26 mouse cellular contexts compared by ENCODE assay signal in genomic region chr1:91272260-91272659, GRCm38 (mm10). TPM values are rescaled to one million over a fixed set of nuclear protein-coding genes. Genes with fewer than 3 reads are reported as not detected.
DNase-seq lines count a peak whose midpoint lies in the region; ATAC-seq and TF ChIP-seq lines count a peak whose summit lies in the region.
"Had no signal": no experiment of that assay in that cellular context is flagged by ENCODE, and none has a peak within 500 bp of the region (broad histone marks: within the 10 kb centered on the region; RNA-seq: fewer than 3 reads in every experiment).

No protein-coding gene starts in this region.

- H3K27me3 ChIP-seq in embryonic facial prominence, embryonic 14.5 days (replicated peaks; ENCODE audit: control insufficient read depth, insufficient read depth, low read length): no peaks in the 10 kb centered on the region
- no peaks in the 10 kb centered on the region for H3K27me3 ChIP-seq in embryonic facial prominence, embryonic 10.5 days (replicated peaks; ENCODE audit: low read depth, poor library complexity, severe bottlenecking)
- H3K27me3 ChIP-seq in limb, embryonic 13.5 days: no peaks in the 10 kb centered on the region
- no peaks in the 10 kb centered on the region for H3K27me3 ChIP-seq in liver, embryonic 16.5 days (ENCODE audit: control insufficient read depth, insufficient read depth, low read depth, low read length)
- no peaks in the 10 kb centered on the region for H3K27me3 ChIP-seq in kidney, embryonic 15.5 days
- no peaks in the 10 kb centered on the region for H3K27me3 ChIP-seq in midbrain, postnatal 0 days (ENCODE audit: insufficient read depth, low read length)
- H3K27me3 ChIP-seq: embryonic facial prominence, embryonic 13.5 days; hindbrain, embryonic 15.5 days; midbrain, embryonic 12.5 days; neural tube, embryonic 13.5 days had no signal

- peaks cover 21% of the 10 kb centered on the region for H3K36me3 ChIP-seq in embryonic facial prominence, embryonic 14.5 days (ENCODE audit: control insufficient read depth, insufficient read depth, low read length)
- H3K36me3 ChIP-seq in embryonic facial prominence, embryonic 10.5 days (replicated peaks): peaks cover 48% of the 10 kb centered on the region
- peaks cover 28% of the 10 kb centered on the region for H3K36me3 ChIP-seq in limb, embryonic 13.5 days
- peaks cover 11% of the 10 kb centered on the region for H3K36me3 ChIP-seq in liver, embryonic 16.5 days (ENCODE audit: control insufficient read depth, insufficient read depth)
- H3K36me3 ChIP-seq in kidney, embryonic 15.5 days: peaks cover 45% of the 10 kb centered on the region
- peaks cover 17% of the 10 kb centered on the region for H3K36me3 ChIP-seq in midbrain, postnatal 0 days (ENCODE audit: insufficient read depth, low read length)

- TF ChIP-seq CTCF in midbrain, postnatal 0 days (IDR thresholded peaks at IDR 0.05): no peak

- WGBS in embryonic facial prominence, embryonic 14.5 days: 95% methylated on average over 2 of the region's 2 CpGs
- WGBS in embryonic facial prominence, embryonic 10.5 days: 86% methylated on average over 2 of the region's 2 CpGs
- WGBS in limb, embryonic 13.5 days: 74% methylated on average over 2 of the region's 2 CpGs
- 93% methylated on average over 2 of the region's 2 CpGs for WGBS in liver, embryonic 16.5 days (ENCODE audit: insufficient replicate concordance)
- 80% methylated on average over 2 of the region's 2 CpGs for WGBS in kidney, embryonic 15.5 days
- 82% methylated on average over 2 of the region's 2 CpGs for WGBS in midbrain, postnatal 0 days

- no peaks in the 10 kb centered on the region for H3K4me1 ChIP-seq in embryonic facial prominence, embryonic 14.5 days (ENCODE audit: control insufficient read depth, insufficient read depth, low read length)
- H3K4me1 ChIP-seq in embryonic facial prominence, embryonic 10.5 days: no peaks in the 10 kb centered on the region
- H3K4me1 ChIP-seq in limb, embryonic 13.5 days: no peaks in the 10 kb centered on the region
- no peaks in the 10 kb centered on the region; the same call in 1 of the 2 replicates for H3K4me1 ChIP-seq in liver, embryonic 16.5 days (ENCODE audit: control insufficient read depth, low read depth, low read length)
- no peaks in the 10 kb centered on the region for H3K4me1 ChIP-seq in kidney, embryonic 15.5 days
- H3K4me1 ChIP-seq in midbrain, postnatal 0 days (ENCODE audit: insufficient read depth, low read length): no peaks in the 10 kb centered on the region
- H3K4me1 ChIP-seq: embryonic facial prominence, embryonic 13.5 days; heart, embryonic 10.5 days; hindbrain, embryonic 15.5 days; midbrain, embryonic 12.5 days; neural tube, embryonic 13.5 days had no signal

- no peak overlapping the region for H3K4me3 ChIP-seq in embryonic facial prominence, embryonic 14.5 days (ENCODE audit: low read depth, low read length)
- H3K4me3 ChIP-seq in embryonic facial prominence, embryonic 10.5 days: no peak overlapping the region
- H3K4me3 ChIP-seq in limb, embryonic 13.5 days: no peak overlapping the region
- H3K4me3 ChIP-seq in liver, embryonic 16.5 days (ENCODE audit: low read depth, low read length): no peak overlapping the region
- no peak overlapping the region for H3K4me3 ChIP-seq in kidney, embryonic 15.5 days (replicated peaks)
- H3K4me3 ChIP-seq in midbrain, postnatal 0 days (ENCODE audit: low read depth, low read length): no peak overlapping the region
- H3K4me3 ChIP-seq: embryonic facial prominence, embryonic 13.5 days; heart, embryonic 10.5 days; hindbrain, embryonic 15.5 days; midbrain, embryonic 12.5 days; neural tube, embryonic 13.5 days had no signal

- H3K4me2 ChIP-seq in embryonic facial prominence, embryonic 14.5 days (ENCODE audit: low read depth, low read length): no peak overlapping the region
- H3K4me2 ChIP-seq in limb, embryonic 13.5 days (replicated peaks): no peak overlapping the region
- H3K4me2 ChIP-seq in liver, embryonic 16.5 days (ENCODE audit: low read depth, low read length): no peak overlapping the region
- no peak overlapping the region for H3K4me2 ChIP-seq in kidney, embryonic 15.5 days
- H3K4me2 ChIP-seq in midbrain, postnatal 0 days (ENCODE audit: low read depth, low read length, poor library complexity, severe bottlenecking): no peak overlapping the region
- H3K4me2 ChIP-seq: embryonic facial prominence, embryonic 13.5 days; hindbrain, embryonic 15.5 days; midbrain, embryonic 12.5 days; neural tube, embryonic 13.5 days had no signal

- intact Hi-C loops in left cerebral cortex, postnatal 14 days (cut with DNase I): no loop called here

- H3K9ac ChIP-seq in embryonic facial prominence, embryonic 14.5 days (ENCODE audit: low read depth, low read length): no peak overlapping the region
- H3K9ac ChIP-seq in limb, embryonic 13.5 days: no peak overlapping the region
- no peak overlapping the region for H3K9ac ChIP-seq in liver, embryonic 16.5 days (ENCODE audit: low read depth, low read length)
- no peak overlapping the region for H3K9ac ChIP-seq in kidney, embryonic 15.5 days
- no peak overlapping the region for H3K9ac ChIP-seq in midbrain, postnatal 0 days (replicated peaks; ENCODE audit: low read length, poor library complexity, severe bottlenecking)
- H3K9ac ChIP-seq: embryonic facial prominence, embryonic 13.5 days; hindbrain, embryonic 15.5 days; midbrain, embryonic 12.5 days; neural tube, embryonic 13.5 days had no signal

- peak; percentile 41; the same call in 1 of the 2 replicates for ATAC-seq in embryonic facial prominence, embryonic 14.5 days (ENCODE audit: low read depth)
- peak; percentile 19; the same call in 1 of the 2 replicates for ATAC-seq in limb, embryonic 13.5 days (ENCODE audit: low FRiP score, low read depth)
- 0 out of 2 replicates have a peak, but pooled peaks have one; percentile 32 for ATAC-seq in liver, embryonic 16.5 days (ENCODE audit: low read depth)
- ATAC-seq in kidney, embryonic 15.5 days (replicated peaks; ENCODE audit: low FRiP score): no peak
- no peak for ATAC-seq in midbrain, postnatal 0 days (ENCODE audit: low FRiP score)
- ATAC-seq: CD4-positive, CD25-positive, alpha-beta regulatory T cell, adult 4 months; forebrain, embryonic 16.5 days had no signal

- DNase-seq in embryonic facial prominence, embryonic 14.5 days (ENCODE audit: low spot score): no peak
- no peak for DNase-seq in embryonic facial prominence, embryonic 10.5 days (ENCODE audit: low spot score)
- DNase-seq in NIH3T3 (ENCODE audit: low read depth): peak; percentile 83
- no peak for DNase-seq in midbrain, postnatal 0 days (ENCODE audit: low spot score)
- no peak for DNase-seq in left cerebral cortex, postnatal 14 days (ENCODE audit: low spot score in 2 of 2)
- DNase-seq: cerebellum, adult 18-20 months; cerebellum, postnatal 14 days; gastrocnemius, postnatal 25 days; kidney, adult 2 months; kidney, postnatal 14 days; lung, adult 2 months; lung, postnatal 14 days; retina, postnatal 1 day; right cerebral cortex, postnatal 25 days; thymus, postnatal 14 days had no signal

- no peak overlapping the region; the same call in 1 of the 2 replicates for H3K27ac ChIP-seq in embryonic facial prominence, embryonic 14.5 days (replicated peaks; ENCODE audit: low read depth, low read length)
- no peak overlapping the region for H3K27ac ChIP-seq in embryonic facial prominence, embryonic 10.5 days (replicated peaks)
- no peak overlapping the region for H3K27ac ChIP-seq in limb, embryonic 13.5 days
- no peak overlapping the region for H3K27ac ChIP-seq in liver, embryonic 16.5 days (ENCODE audit: low read length)
- H3K27ac ChIP-seq in kidney, embryonic 15.5 days: no peak overlapping the region
- H3K27ac ChIP-seq in midbrain, postnatal 0 days (ENCODE audit: low read depth, low read length): no peak overlapping the region
- H3K27ac ChIP-seq: embryonic facial prominence, embryonic 13.5 days; heart, embryonic 10.5 days; hindbrain, embryonic 15.5 days; midbrain, embryonic 12.5 days; neural tube, embryonic 13.5 days had no signal

- no peaks in the 10 kb centered on the region for H3K9me3 ChIP-seq in embryonic facial prominence, embryonic 14.5 days (ENCODE audit: control insufficient read depth, low read length)
- no peaks in the 10 kb centered on the region for H3K9me3 ChIP-seq in embryonic facial prominence, embryonic 10.5 days
- no peaks in the 10 kb centered on the region for H3K9me3 ChIP-seq in limb, embryonic 13.5 days
- no peaks in the 10 kb centered on the region for H3K9me3 ChIP-seq in liver, embryonic 16.5 days (replicated peaks; ENCODE audit: control insufficient read depth, low read length)
- no peaks in the 10 kb centered on the region for H3K9me3 ChIP-seq in kidney, embryonic 15.5 days (replicated peaks)
- H3K9me3 ChIP-seq in midbrain, postnatal 0 days (ENCODE audit: low read length): no peaks in the 10 kb centered on the region
- H3K9me3 ChIP-seq: embryonic facial prominence, embryonic 13.5 days; heart, embryonic 10.5 days; hindbrain, embryonic 15.5 days; midbrain, embryonic 12.5 days; neural tube, embryonic 13.5 days had no signal

RNA-seq across cellular contexts. Expression of gene Ube2f, which starts 22.2 kb away (rescaled TPM):
- 70.2 and 78.7 TPM in 2 replicates for polyA plus RNA-seq in embryonic facial prominence, embryonic 14.5 days (2014; fragmentation: Nextera tagmentation; extraction: Ambion mirVana)
- 87.6 and 100 TPM in 2 replicates for polyA plus RNA-seq in embryonic facial prominence, embryonic 10.5 days (2016; fragmentation: Nextera tagmentation; extraction: Ambion mirVana)
- 62.7 and 68.1 TPM in 2 replicates for polyA plus RNA-seq in limb, embryonic 13.5 days (2015; fragmentation: Nextera tagmentation; extraction: Ambion mirVana)
- 66.3 and 69.0 TPM in 2 replicates for polyA plus RNA-seq in liver, embryonic 16.5 days (2015; fragmentation: Nextera tagmentation; extraction: Ambion mirVana)
- 72.6 and 77.9 TPM in 2 replicates for polyA plus RNA-seq in kidney, embryonic 15.5 days (2015; fragmentation: Nextera tagmentation; extraction: Ambion mirVana)
- 34.3 and 42.5 TPM in 2 replicates for total RNA-seq in midbrain, postnatal 0 days (2014; rRNA removed)
- polyA plus RNA-seq in midbrain, postnatal 0 days (2015; fragmentation: Nextera tagmentation; extraction: Ambion mirVana): 41.2 and 44.8 TPM in 2 replicates
- 10 to 100 TPM; 52.5 to 58.4 TPM for total RNA-seq in left cerebral cortex, postnatal 14 days (2021)

RNA-seq across cellular contexts. Expression of gene Scly, which starts 25.9 kb away (rescaled TPM):
- polyA plus RNA-seq in embryonic facial prominence, embryonic 14.5 days (2014; fragmentation: Nextera tagmentation; extraction: Ambion mirVana): 9.6 and 10.0 TPM in 2 replicates
- 16.0 and 16.5 TPM in 2 replicates for polyA plus RNA-seq in embryonic facial prominence, embryonic 10.5 days (2016; fragmentation: Nextera tagmentation; extraction: Ambion mirVana)
- polyA plus RNA-seq in limb, embryonic 13.5 days (2015; fragmentation: Nextera tagmentation; extraction: Ambion mirVana): 11.9 and 14.0 TPM in 2 replicates
- 29.6 and 33.4 TPM in 2 replicates for polyA plus RNA-seq in liver, embryonic 16.5 days (2015; fragmentation: Nextera tagmentation; extraction: Ambion mirVana)
- polyA plus RNA-seq in kidney, embryonic 15.5 days (2015; fragmentation: Nextera tagmentation; extraction: Ambion mirVana): 21.7 and 22.2 TPM in 2 replicates
- total RNA-seq in midbrain, postnatal 0 days (2014; rRNA removed): 10.6 and 11.3 TPM in 2 replicates
- 10.3 and 10.7 TPM in 2 replicates for polyA plus RNA-seq in midbrain, postnatal 0 days (2015; fragmentation: Nextera tagmentation; extraction: Ambion mirVana)
- total RNA-seq in left cerebral cortex, postnatal 14 days (2021): 10 to 100 TPM; 10.5 to 12.7 TPM

RNA-seq across cellular contexts. Expression of gene Espnl, which starts 49.6 kb away (rescaled TPM):
- not detected in 2 replicates for polyA plus RNA-seq in embryonic facial prominence, embryonic 14.5 days (2014; fragmentation: Nextera tagmentation; extraction: Ambion mirVana)
- polyA plus RNA-seq in embryonic facial prominence, embryonic 10.5 days (2016; fragmentation: Nextera tagmentation; extraction: Ambion mirVana): 0.05 and 0.09 TPM in 2 replicates
- 0.04 and 0.05 TPM in 2 replicates for polyA plus RNA-seq in limb, embryonic 13.5 days (2015; fragmentation: Nextera tagmentation; extraction: Ambion mirVana)
- polyA plus RNA-seq in liver, embryonic 16.5 days (2015; fragmentation: Nextera tagmentation; extraction: Ambion mirVana): not detected in 2 replicates
- polyA plus RNA-seq in kidney, embryonic 15.5 days (2015; fragmentation: Nextera tagmentation; extraction: Ambion mirVana): 0.06 and 0.10 TPM in 2 replicates
- total RNA-seq in midbrain, postnatal 0 days (2014; rRNA removed): 0.19 and 0.27 TPM in 2 replicates
- polyA plus RNA-seq in midbrain, postnatal 0 days (2015; fragmentation: Nextera tagmentation; extraction: Ambion mirVana): 0.23 TPM in 2 replicates
- under 1 TPM; 0.13 to 0.15 TPM for total RNA-seq in left cerebral cortex, postnatal 14 days (2021)
- polyA plus RNA-seq: CD4-positive, CD25-positive, alpha-beta regulatory T cell, adult 4 months; embryonic facial prominence, embryonic 13.5 days; intestine, embryonic 14.5 days had no signal

Comparison
In these comparisons a context has a peak if more than half of its experiments do, and no peak if none do; other contexts are left out.
1. ATAC-seq: peak in embryonic facial prominence, embryonic 14.5 days (single experiment), limb, embryonic 13.5 days (single experiment) and liver, embryonic 16.5 days (single experiment); none in kidney, embryonic 15.5 days (single experiment) and midbrain, postnatal 0 days (single experiment).